Mouse (Mus musculus) layer of hippocampus, adult 2 months (tissue): ENCODE data around the gene Trim44. TPM values are rescaled to one million over a fixed set of nuclear protein-coding genes. Genes with fewer than 3 reads are reported as not detected.
A peak's percentile ranks its signal among the peaks of the same experiment; 100 is the strongest.

Experiments
- DNase-seq, 2 experiments: peaks; one replicate each; pipeline ENCODE4 v3.0.0; 2022; ENCODE audit warnings: low spot score in 2 of 2
- H3K27ac ChIP-seq: fragments of 200-600 bp; 2 replicates; pipeline ENCODE4 v1.8.1; 2022
- H3K4me3 ChIP-seq: fragments of 200-600 bp; 2 replicates; pipeline ENCODE4 v1.8.1; 2022; ENCODE audit warnings: mild to moderate bottlenecking
- CTCF ChIP-seq: fragments of 200-600 bp; conservative IDR thresholded peaks from 2 replicates; pipeline ENCODE4 v1.8.1; 2022; ENCODE audit warnings: antibody characterized with exemption, mild to moderate bottlenecking, moderate library complexity
- total RNA-seq, 2 experiments: library from RNA; stranded (reverse); gene quantifications; 2 replicates each; pipeline ENCODE4 v1.2.3; 2021

Trim44 gene
- total RNA-seq, 2 experiments from 2014 or later: 169 to 171 TPM

DNA sequence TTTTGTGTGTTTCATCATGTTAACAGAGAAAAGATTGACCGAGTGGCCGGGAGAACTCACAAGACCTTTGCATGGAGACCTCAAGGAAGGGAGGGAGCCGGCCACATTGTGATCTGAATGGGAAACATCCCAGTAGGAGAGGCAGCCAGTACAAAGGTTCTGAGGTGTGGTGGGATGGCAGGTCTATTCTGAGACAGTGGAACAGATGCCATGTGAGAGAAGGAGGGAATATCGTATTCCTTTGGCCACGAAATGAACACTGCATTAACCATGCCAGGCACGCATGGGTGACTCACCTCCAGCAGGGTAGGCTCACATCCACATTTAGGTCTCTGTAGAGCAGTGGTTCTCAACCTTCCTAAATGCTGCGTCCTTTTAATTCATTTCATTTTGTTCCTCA is 154.4 kb downstream of the Trim44 start:
- no peak for DNase-seq
- TF ChIP-seq CTCF: no peak
- Histone ChIP-seq H3K27ac (peak overlapping the region; percentile 61), H3K4me3 (no peak overlapping the region)

DNA sequence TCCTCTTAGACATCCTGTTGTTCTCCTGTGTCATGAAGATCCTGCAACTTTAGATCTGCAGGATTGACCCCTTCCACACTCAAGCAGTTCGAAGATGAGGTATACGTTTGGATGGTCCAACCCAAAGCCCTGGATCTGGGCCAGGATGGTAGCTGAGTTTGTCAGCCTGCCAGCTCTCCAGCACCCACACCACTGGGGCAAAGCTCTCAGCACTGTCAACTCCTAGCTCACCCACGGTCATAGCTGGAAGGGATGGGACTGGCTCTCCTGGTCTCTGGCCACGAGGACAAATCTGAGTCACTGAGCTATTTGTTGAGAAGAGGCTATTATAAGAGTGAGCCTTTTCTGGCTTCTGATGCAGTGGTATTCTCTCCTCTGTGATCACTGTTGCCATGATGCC is 155.0 kb downstream of the Trim44 start:
- no peak for DNase-seq
- no peak overlapping the region for H3K4me3 ChIP-seq
- no peak for TF ChIP-seq CTCF
- peak overlapping the region; percentile 4; the same call in 1 of the 2 replicates for H3K27ac ChIP-seq

Other genes with a start within 250 kb of the Trim44 start
- gene Ldlrad3, start 221.4 kb downstream of the Trim44 start, total RNA-seq: 10 to 100 TPM in 1 of 2 experiments, 1 to 10 TPM in 1; 9.3 to 11.2 TPM
- gene Fjx1, start 44.7 kb upstream of the Trim44 start, total RNA-seq: 10 to 100 TPM; 52.9 to 53.6 TPM
- 1 to 10 TPM; 8.0 to 8.3 TPM for gene Pamr1, start 142.2 kb upstream of the Trim44 start, total RNA-seq